Mouse (Mus musculus): ENCODE measurements at regions not wholly inside any gene's neighbourhood (a gene's known extent, or its start where the extent isn't known, plus 50 kb on each side); places are given as distances from the start of the nearest gene placed in this dataset.

GRCm38 (mm10) chr2:169501736-169502340 is 85.7 kb downstream of the Gm11011 start:
- no peak for TF ChIP-seq CTCF (IDR thresholded peaks at IDR 0.05; ENCODE audit: low read depth)
- no peak for TF ChIP-seq EP300 (optimal IDR thresholded peaks at IDR 0.05)

All from stomach, postnatal 0 days (tissue).